Mouse (Mus musculus) limb, embryonic 14.5 days (tissue): ENCODE measurements around the gene Stx2. TPM values are rescaled to one million over a fixed set of nuclear protein-coding genes. Genes with fewer than 3 reads are reported as not detected.

Experiments used
- ATAC-seq: fragments of 200-750 bp; cut with Nextera tagmentation; 2 replicates; pipeline ENCODE4 v1.8.0; 2017; ENCODE audit warnings: low read depth, moderate number of reproducible peaks, moderate TSS enrichment; ENCODE audit not compliant: low FRiP score
- DNase-seq: peaks from one replicate; pipeline ENCODE4 v3.0.0-alpha.2; 2015; ENCODE audit warnings: low spot score
- H3K27ac ChIP-seq: fragments of 300-500 bp; sonication (generic); replicated peaks from 2 replicates; pipeline ENCODE4 v1.5.1; 2014; ENCODE audit warnings: low read depth, mild to moderate bottlenecking, low read length, moderate library complexity, mixed read lengths
- H3K27me3 ChIP-seq: fragments of 300-500 bp; sonication (generic); 2 replicates; pipeline ENCODE4 v1.6.1; 2014; ENCODE audit warnings: low read length, mixed read lengths; ENCODE audit not compliant: control insufficient read depth, insufficient read depth
- H3K36me3 ChIP-seq: fragments of 300-500 bp; sonication (generic); 2 replicates; pipeline ENCODE4 v1.6.1; 2014; ENCODE audit warnings: mild to moderate bottlenecking, low read length, moderate library complexity, mixed read lengths; ENCODE audit not compliant: control insufficient read depth, insufficient read depth
- H3K4me1 ChIP-seq: fragments of 300-500 bp; sonication (generic); 2 replicates; pipeline ENCODE4 v1.6.1; 2014; ENCODE audit warnings: antibody characterized with exemption, low read length, mixed read lengths; ENCODE audit not compliant: control insufficient read depth, insufficient read depth
- H3K4me2 ChIP-seq: fragments of 300-500 bp; sonication (generic); replicated peaks from 2 replicates; pipeline ENCODE4 v1.6.1; 2014; ENCODE audit warnings: low read depth, mild to moderate bottlenecking, low read length, moderate library complexity; ENCODE audit not compliant: severe bottlenecking
- H3K4me3 ChIP-seq: fragments of 300-500 bp; sonication (generic); replicated peaks from 2 replicates; pipeline ENCODE4 v1.5.1; 2014; ENCODE audit warnings: low read length
- H3K9ac ChIP-seq: fragments of 300-500 bp; sonication (generic); 2 replicates; pipeline ENCODE4 v1.6.1; 2014; ENCODE audit warnings: mild to moderate bottlenecking, low read depth, low read length, moderate library complexity; ENCODE audit not compliant: severe bottlenecking
- H3K9me3 ChIP-seq: fragments of 300-500 bp; sonication (generic); 2 replicates; pipeline ENCODE4 v1.6.1; 2016; ENCODE audit warnings: low read length; ENCODE audit not compliant: control insufficient read depth
- POLR2A ChIP-seq: fragments of 200-500 bp; IDR thresholded peaks from 2 replicates; pipeline ENCODE4 v1.8.0; 2012; ENCODE audit warnings: inconsistent platforms, mild to moderate bottlenecking, moderate library complexity, borderline replicate concordance; ENCODE audit not compliant: insufficient read depth, insufficient read length; ENCODE audit errors: extremely low read depth
- WGBS: fragments of 180-500 bp; shearing (Covaris S2); extraction: QIAGEN DNeasy Blood & Tissue Kit; methylation state at CpG from one replicate; pipeline ENCODE4 v1.1.7; 2014; 5-methylcytosine and 5-hydroxymethylcytosine counted together
- polyA plus RNA-seq, 2 experiments: library from polyadenylated mRNA; depleted of rRNA in 1 of 2; stranded (reverse) in 1 of 2; unstranded in 1 of 2; fragments of >200 nt; fragmentation: Nextera tagmentation in 1 of 2; extraction: Ambion mirVana in 1 of 2; gene quantifications; 2 replicates each; pipeline versions ENCODE4 v1.2.1 to v1.2.3; 2012 to 2014

Stx2 gene
- polyA plus RNA-seq, 2 experiments, result 28.6 to 46.2 TPM

GRCm38 (mm10) chr5:129019497-129020299 lies 11.3 kb upstream of the Stx2 start, which contains the start of gene Ran:
Ran (plus strand) TSS chr5:129020069.
- ATAC-seq, result peak; percentile 91
- Histone ChIP-seq H3K9me3 (no peaks in the 10 kb centered on the region), H3K36me3 (peaks cover 22% of the 10 kb centered on the region), H3K4me1 (peaks cover 12% of the 10 kb centered on the region), H3K9ac (peak within 1 kb of the TSS; percentile 97), H3K27ac (peak within 1 kb of the TSS; percentile 95), H3K4me2 (peak within 1 kb of the TSS; percentile 90), H3K4me3 (peak within 1 kb of the TSS; percentile 87), H3K27me3 (no peaks in the 10 kb centered on the region)
- WGBS, result 1% methylated on average over 70 of the region's 102 CpGs
- peak; percentile 94 for DNase-seq
- peak; percentile 38; the same call in 1 of the 2 replicates for TF ChIP-seq POLR2A

GRCm38 (mm10) chr5:129018782-129019489 lies 10.6 kb upstream of the Stx2 start:
- peak overlapping the region; percentile 78 for H3K9ac ChIP-seq
- H3K27ac ChIP-seq, result peak overlapping the region; percentile 92
- peaks cover 16% of the 10 kb centered on the region for H3K36me3 ChIP-seq
- WGBS, result 89% methylated on average over 13 of the region's 13 CpGs
- no peaks in the 10 kb centered on the region for H3K9me3 ChIP-seq
- H3K4me3 ChIP-seq, result peak overlapping the region; percentile 87
- no peak for DNase-seq
- TF ChIP-seq POLR2A, result no peak
- peaks cover 12% of the 10 kb centered on the region for H3K4me1 ChIP-seq
- no peaks in the 10 kb centered on the region for H3K27me3 ChIP-seq
- no peak for ATAC-seq
- H3K4me2 ChIP-seq, result peak overlapping the region; percentile 54

GRCm38 (mm10) chr5:129016370-129016769 lies 8.0 kb upstream of the Stx2 start:
- no peak overlapping the region for H3K27ac ChIP-seq
- DNase-seq (no peak), ATAC-seq (no peak)
- peaks cover 7% of the 10 kb centered on the region for H3K4me1 ChIP-seq
- WGBS, result 82% methylated on average over 3 of the region's 3 CpGs
- no peak overlapping the region for H3K4me3 ChIP-seq
- no peaks in the 10 kb centered on the region for H3K9me3 ChIP-seq
- no peaks in the 10 kb centered on the region for H3K27me3 ChIP-seq
- H3K36me3 ChIP-seq, result no peaks in the 10 kb centered on the region
- no peak for TF ChIP-seq POLR2A
- no peak overlapping the region for H3K9ac ChIP-seq
- no peak overlapping the region for H3K4me2 ChIP-seq

GRCm38 (mm10) chr5:129015540-129015939 lies 7.2 kb upstream of the Stx2 start:
- 83% methylated on average over 5 of the region's 5 CpGs for WGBS
- DNase-seq (no peak), ATAC-seq (no peak)
- Histone ChIP-seq H3K36me3 (no peaks in the 10 kb centered on the region), H3K9ac (no peak overlapping the region), H3K27me3 (no peaks in the 10 kb centered on the region), H3K4me2 (no peak overlapping the region), H3K4me1 (0 out of 2 replicates have a peak, but pooled peaks cover 3% of the 10 kb centered on the region), H3K9me3 (no peaks in the 10 kb centered on the region), H3K27ac (no peak overlapping the region), H3K4me3 (no peak overlapping the region)
- no peak for TF ChIP-seq POLR2A

- WGBS, result 79% methylated on average over 3 of the region's 3 CpGs
- H3K4me1 ChIP-seq, result 0 out of 2 replicates have a peak, but pooled peaks cover 3% of the 10 kb centered on the region
- no peaks in the 10 kb centered on the region for H3K27me3 ChIP-seq
- DNase-seq (no peak), ATAC-seq (no peak)
- no peak overlapping the region for H3K4me2 ChIP-seq
- H3K9ac ChIP-seq, result no peak overlapping the region
- no peaks in the 10 kb centered on the region for H3K9me3 ChIP-seq
- TF ChIP-seq POLR2A, result no peak
- no peaks in the 10 kb centered on the region for H3K36me3 ChIP-seq
- H3K4me3 ChIP-seq, result no peak overlapping the region
- no peak overlapping the region for H3K27ac ChIP-seq
These were observed 6.6 kb upstream of the Stx2 start for GRCm38 (mm10) chr5:129015020-129015419.
